Mouse (Mus musculus): Measurements from ENCODE around the gene Tspan17. TPM values are rescaled to one million over a fixed set of nuclear protein-coding genes. Genes with fewer than 3 reads are reported as not detected.

The Tspan17 gene
- polyA plus RNA-seq, 1 experiment from 2014 or later = 8.5 TPM

GRCm38 (mm10) chr13:54758045-54758755 is 31.0 kb upstream of the Tspan17 start:
- Histone ChIP-seq H3K4me2 (ENCODE audit: low read depth, low read length) (peak overlapping the region; percentile 76), H3K4me1 (ENCODE audit: control insufficient read depth, insufficient read depth, low read length) (0 out of 2 replicates have a peak, but pooled peaks cover 2% of the 10 kb centered on the region), H3K36me3 (replicated peaks; ENCODE audit: control insufficient read depth, insufficient read depth, low read depth, low read length) (no peaks in the 10 kb centered on the region), H3K27me3 (ENCODE audit: control insufficient read depth, insufficient read depth, low read length) (peaks cover 3% of the 10 kb centered on the region; the same call in 1 of the 2 replicates), H3K9ac (replicated peaks; ENCODE audit: low read length) (peak overlapping the region; percentile 13; the same call in 1 of the 2 replicates), H3K9me3 (replicated peaks; ENCODE audit: control insufficient read depth, low read length) (no peaks in the 10 kb centered on the region), H3K4me3 (ENCODE audit: low read depth, low read length) (peak overlapping the region; percentile 30), H3K27ac (replicated peaks; ENCODE audit: low read depth, low read length) (no peak overlapping the region)
- under 1% methylated on average over 43 of the region's 43 CpGs for WGBS
- peak; percentile 75 for ATAC-seq (replicated peaks; ENCODE audit: insufficient number of reproducible peaks, low FRiP score, low TSS enrichment, low read depth)
- DNase-seq (ENCODE audit: low spot score) = peak; percentile 95

GRCm38 (mm10) chr13:54758756-54759470 is 30.3 kb upstream of the Tspan17 start:
- Histone ChIP-seq H3K36me3 (replicated peaks; ENCODE audit: control insufficient read depth, insufficient read depth, low read depth, low read length) (no peaks in the 10 kb centered on the region), H3K4me2 (ENCODE audit: low read depth, low read length) (peak overlapping the region; percentile 76), H3K9ac (replicated peaks; ENCODE audit: low read length) (no peak overlapping the region), H3K9me3 (replicated peaks; ENCODE audit: control insufficient read depth, low read length) (no peaks in the 10 kb centered on the region), H3K27ac (replicated peaks; ENCODE audit: low read depth, low read length) (no peak overlapping the region), H3K4me1 (ENCODE audit: control insufficient read depth, insufficient read depth, low read length) (0 out of 2 replicates have a peak, but pooled peaks cover 2% of the 10 kb centered on the region), H3K4me3 (ENCODE audit: low read depth, low read length) (peak overlapping the region; percentile 30), H3K27me3 (ENCODE audit: control insufficient read depth, insufficient read depth, low read length) (peaks cover 10% of the 10 kb centered on the region)
- under 1% methylated on average over 29 of the region's 29 CpGs for WGBS
- no peak for DNase-seq (ENCODE audit: low spot score)
- ATAC-seq (replicated peaks; ENCODE audit: insufficient number of reproducible peaks, low FRiP score, low TSS enrichment, low read depth) = no peak; the same call in 1 of the 2 replicates

GRCm38 (mm10) chr13:54759496-54759895 is 29.7 kb upstream of the Tspan17 start:
- no peak overlapping the region for H3K4me3 ChIP-seq (ENCODE audit: low read depth, low read length)
- H3K9ac ChIP-seq (replicated peaks; ENCODE audit: low read length) = no peak overlapping the region
- peaks cover 16% of the 10 kb centered on the region for H3K27me3 ChIP-seq (ENCODE audit: control insufficient read depth, insufficient read depth, low read length)
- H3K4me2 ChIP-seq (ENCODE audit: low read depth, low read length) = no peak overlapping the region; the same call in 1 of the 2 replicates
- H3K27ac ChIP-seq (replicated peaks; ENCODE audit: low read depth, low read length) = no peak overlapping the region
- H3K36me3 ChIP-seq (replicated peaks; ENCODE audit: control insufficient read depth, insufficient read depth, low read depth, low read length) = no peaks in the 10 kb centered on the region
- WGBS = 11% methylated on average over 7 of the region's 7 CpGs
- no peak for DNase-seq (ENCODE audit: low spot score)
- ATAC-seq (replicated peaks; ENCODE audit: insufficient number of reproducible peaks, low FRiP score, low TSS enrichment, low read depth) = no peak
- 0 out of 2 replicates have a peak, but pooled peaks cover 2% of the 10 kb centered on the region for H3K4me1 ChIP-seq (ENCODE audit: control insufficient read depth, insufficient read depth, low read length)
- H3K9me3 ChIP-seq (replicated peaks; ENCODE audit: control insufficient read depth, low read length) = no peaks in the 10 kb centered on the region

GRCm38 (mm10) chr13:54760164-54760795 is 28.9 kb upstream of the Tspan17 start:
- ATAC-seq (replicated peaks; ENCODE audit: insufficient number of reproducible peaks, low FRiP score, low TSS enrichment, low read depth) = no peak
- Histone ChIP-seq H3K4me2 (ENCODE audit: low read depth, low read length) (no peak overlapping the region), H3K9me3 (replicated peaks; ENCODE audit: control insufficient read depth, low read length) (no peaks in the 10 kb centered on the region), H3K27ac (replicated peaks; ENCODE audit: low read depth, low read length) (no peak overlapping the region), H3K36me3 (replicated peaks; ENCODE audit: control insufficient read depth, insufficient read depth, low read depth, low read length) (no peaks in the 10 kb centered on the region), H3K9ac (replicated peaks; ENCODE audit: low read length) (no peak overlapping the region), H3K4me1 (ENCODE audit: control insufficient read depth, insufficient read depth, low read length) (0 out of 2 replicates have a peak, but pooled peaks cover 2% of the 10 kb centered on the region), H3K27me3 (ENCODE audit: control insufficient read depth, insufficient read depth, low read length) (peaks cover 24% of the 10 kb centered on the region), H3K4me3 (ENCODE audit: low read depth, low read length) (no peak overlapping the region)
- WGBS = 43% methylated on average over 8 of the region's 8 CpGs
- peak; percentile 37 for DNase-seq (ENCODE audit: low spot score)

- Histone ChIP-seq H3K27ac (replicated peaks; ENCODE audit: low read depth, low read length) (no peak overlapping the region), H3K4me2 (ENCODE audit: low read depth, low read length) (no peak overlapping the region), H3K4me1 (ENCODE audit: control insufficient read depth, insufficient read depth, low read length) (0 out of 2 replicates have a peak, but pooled peaks cover 2% of the 10 kb centered on the region), H3K4me3 (ENCODE audit: low read depth, low read length) (no peak overlapping the region), H3K9ac (replicated peaks; ENCODE audit: low read length) (no peak overlapping the region), H3K27me3 (ENCODE audit: control insufficient read depth, insufficient read depth, low read length) (peaks cover 30% of the 10 kb centered on the region), H3K36me3 (replicated peaks; ENCODE audit: control insufficient read depth, insufficient read depth, low read depth, low read length) (no peaks in the 10 kb centered on the region), H3K9me3 (replicated peaks; ENCODE audit: control insufficient read depth, low read length) (no peaks in the 10 kb centered on the region)
- WGBS = 74% methylated on average over 7 of the region's 7 CpGs
- DNase-seq (ENCODE audit: low spot score) (no peak), ATAC-seq (replicated peaks; ENCODE audit: insufficient number of reproducible peaks, low FRiP score, low TSS enrichment, low read depth) (no peak)
Observed at GRCm38 (mm10) chr13:54760906-54761305, 28.3 kb upstream of the Tspan17 start.

- no peak for ATAC-seq (replicated peaks; ENCODE audit: insufficient number of reproducible peaks, low FRiP score, low TSS enrichment, low read depth)
- no peaks in the 10 kb centered on the region for H3K36me3 ChIP-seq (replicated peaks; ENCODE audit: control insufficient read depth, insufficient read depth, low read depth, low read length)
- no peak for DNase-seq (ENCODE audit: low spot score)
- peaks cover 46% of the 10 kb centered on the region for H3K27me3 ChIP-seq (ENCODE audit: control insufficient read depth, insufficient read depth, low read length)
- peak overlapping the region; percentile 32 for H3K4me3 ChIP-seq (ENCODE audit: low read depth, low read length)
- 5% methylated on average over 44 of the region's 44 CpGs for WGBS
- H3K27ac ChIP-seq (replicated peaks; ENCODE audit: low read depth, low read length) = no peak overlapping the region
- peaks cover 3% of the 10 kb centered on the region; the same call in 1 of the 2 replicates for H3K4me1 ChIP-seq (ENCODE audit: control insufficient read depth, insufficient read depth, low read length)
- H3K9me3 ChIP-seq (replicated peaks; ENCODE audit: control insufficient read depth, low read length) = no peaks in the 10 kb centered on the region
- no peak overlapping the region; the same call in 1 of the 2 replicates for H3K9ac ChIP-seq (replicated peaks; ENCODE audit: low read length)
- peak overlapping the region; percentile 61 for H3K4me2 ChIP-seq (ENCODE audit: low read depth, low read length)
Observed at GRCm38 (mm10) chr13:54765281-54766191, 23.6 kb upstream of the Tspan17 start.

GRCm38 (mm10) chr13:54766192-54766768 is 22.9 kb upstream of the Tspan17 start, which contains the start of gene Sncb:
Gene Sncb, minus strand, starts transcription at chr13:54766595.
- peak within 1 kb of the TSS; percentile 61 for H3K4me2 ChIP-seq (ENCODE audit: low read depth, low read length)
- peaks cover 46% of the 10 kb centered on the region for H3K27me3 ChIP-seq (ENCODE audit: control insufficient read depth, insufficient read depth, low read length)
- ATAC-seq (replicated peaks; ENCODE audit: insufficient number of reproducible peaks, low FRiP score, low TSS enrichment, low read depth) (peak; percentile 71), DNase-seq (ENCODE audit: low spot score) (peak; percentile 71)
- H3K4me3 ChIP-seq (ENCODE audit: low read depth, low read length) = peak within 1 kb of the TSS; percentile 32
- no peaks in the 10 kb centered on the region for H3K9me3 ChIP-seq (replicated peaks; ENCODE audit: control insufficient read depth, low read length)
- no peak within 1 kb of the TSS; the same call in 1 of the 2 replicates for H3K9ac ChIP-seq (replicated peaks; ENCODE audit: low read length)
- 2% methylated on average over 35 of the region's 35 CpGs for WGBS
- H3K36me3 ChIP-seq (replicated peaks; ENCODE audit: control insufficient read depth, insufficient read depth, low read depth, low read length) = no peaks in the 10 kb centered on the region
- H3K4me1 ChIP-seq (ENCODE audit: control insufficient read depth, insufficient read depth, low read length) = peaks cover 3% of the 10 kb centered on the region; the same call in 1 of the 2 replicates
- no peak within 1 kb of the TSS for H3K27ac ChIP-seq (replicated peaks; ENCODE audit: low read depth, low read length)

Data from embryonic facial prominence, embryonic 11.5 days (tissue).